Mouse (Mus musculus): Measurements from ENCODE around the gene Abcc10.

DNA sequence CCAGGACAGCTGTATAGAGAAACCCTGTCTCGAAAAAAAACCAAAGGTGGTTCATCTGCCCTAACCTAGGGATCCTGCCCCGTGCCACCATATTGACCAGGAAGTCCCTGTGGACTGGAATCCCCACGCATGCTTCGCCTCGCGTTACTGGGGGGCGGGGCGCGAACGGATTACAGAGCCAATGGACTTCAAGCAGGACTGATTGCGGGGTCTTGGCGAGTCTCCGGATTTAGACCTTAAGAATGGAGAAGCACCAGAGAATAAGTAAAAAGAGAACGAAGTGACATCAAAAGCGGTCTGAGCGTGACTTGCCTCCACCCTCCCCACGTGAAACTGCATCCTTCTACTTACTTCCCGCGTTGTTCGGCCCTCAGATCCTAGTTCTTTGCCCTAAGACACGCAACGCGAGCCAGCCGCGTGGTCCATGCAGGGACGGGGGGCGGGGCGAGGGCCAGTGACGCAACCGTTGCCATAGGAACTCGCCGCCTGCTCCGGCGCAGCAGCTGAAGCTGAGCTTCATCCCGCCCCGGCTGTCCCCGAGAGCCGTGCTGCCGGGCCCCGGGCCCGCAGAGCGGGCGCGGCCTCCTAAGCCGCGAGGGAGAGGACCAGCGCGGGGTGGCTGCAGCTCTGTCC, 74.6 kb downstream of the Abcc10 start, which contains the start of gene Lrrc73:
- TF ChIP-seq POLR2A (IDR thresholded peaks at IDR 0.05; ENCODE audit: extremely low read depth, insufficient read depth, low read length) (peak; percentile 76), CTCF (IDR thresholded peaks at IDR 0.05; ENCODE audit: extremely low read depth, insufficient read depth, low read length) (no peak)
